Mouse (Mus musculus) adrenal gland, postnatal 0 days (tissue): ENCODE measurements around the gene Eif2b1. TPM values are rescaled to one million over a fixed set of nuclear protein-coding genes. Genes with fewer than 3 reads are reported as not detected.

Source experiments
- polyA plus RNA-seq: library from polyadenylated mRNA; unstranded; fragments of >200 nt; fragmentation: Nextera tagmentation; extraction: Ambion mirVana; gene quantifications from 2 replicates; pipeline ENCODE4 v1.2.1, GENCODE M21; 2015

The Eif2b1 gene
- 45.0 and 67.7 TPM in 2 replicates for polyA plus RNA-seq

GRCm38 (mm10) chr5:124578633-124579317 is at the start of gene Eif2b1, which contains the start of gene Gtf2h3:
Gene Eif2b1 (minus strand): TSS chr5:124579131.
Gene Gtf2h3 (plus strand): TSS chr5:124579140.

GRCm38 (mm10) chr5:124552558-124553307 is 26.2 kb downstream of the Eif2b1 start, which contains the start of gene Ddx55:
Gene Ddx55 (plus strand): TSS chr5:124552864.

GRCm38 (mm10) chr5:124540383-124540786 is 38.5 kb downstream of the Eif2b1 start, which contains the start of gene Tmed2:
Gene Tmed2 (plus strand): TSS chr5:124540695.

GRCm38 (mm10) chr5:124530655-124531582 is 48.0 kb downstream of the Eif2b1 start, which contains the start of gene Rilpl1:
Gene Rilpl1 (minus strand): TSS chr5:124531391.

Other genes starting within 250 kb of the Eif2b1 start
- gene Cdk2ap1, start 216.0 kb downstream of the Eif2b1 start, polyA plus RNA-seq, result 91.9 and 124 TPM in 2 replicates
- 32.4 and 48.5 TPM in 2 replicates for gene Sbno1, start 153.1 kb downstream of the Eif2b1 start, polyA plus RNA-seq
- 35.3 and 63.5 TPM in 2 replicates for gene Kmt5a, start 139.2 kb downstream of the Eif2b1 start, polyA plus RNA-seq
- 43.9 and 45.9 TPM in 2 replicates for gene Rilpl2, start 100.8 kb downstream of the Eif2b1 start, polyA plus RNA-seq
- gene Snrnp35, start 96.0 kb downstream of the Eif2b1 start, polyA plus RNA-seq, result 10.2 and 10.6 TPM in 2 replicates
- 16.7 and 18.7 TPM in 2 replicates for gene Rilpl1, start 47.7 kb downstream of the Eif2b1 start, polyA plus RNA-seq
- 318 and 430 TPM in 2 replicates for gene Tmed2, start 38.4 kb downstream of the Eif2b1 start, polyA plus RNA-seq
- gene Ddx55, start 26.3 kb downstream of the Eif2b1 start, polyA plus RNA-seq, result 6.5 and 8.2 TPM in 2 replicates
- 21.0 and 33.0 TPM in 2 replicates for gene Gtf2h3, start within 50 bp of the Eif2b1 start, polyA plus RNA-seq
- 14.9 and 30.9 TPM in 2 replicates for gene Atp6v0a2, start 49.4 kb upstream of the Eif2b1 start, polyA plus RNA-seq
- 0.08 and 0.12 TPM in 2 replicates for gene Dnah10, start 146.0 kb upstream of the Eif2b1 start, polyA plus RNA-seq